Mouse (Mus musculus) hindlimb bud, embryonic 11.5 days (tissue): Measurements from ENCODE around the gene Iba57.

Experiments used
- DNase-seq: peaks from one replicate; pipeline ENCODE4 v3.0.0-alpha.2; 2012; ENCODE audit warnings: low read depth, low spot score; ENCODE audit errors: extremely low spot score

The Iba57 gene

GRCm38 (mm10) chr11:59174189-59174838 is 10.8 kb upstream of the Iba57 start:
- DNase-seq, result no peak

- DNase-seq, result no peak
These were observed 7.0 kb upstream of the Iba57 start for GRCm38 (mm10) chr11:59170549-59170948.

DNA sequence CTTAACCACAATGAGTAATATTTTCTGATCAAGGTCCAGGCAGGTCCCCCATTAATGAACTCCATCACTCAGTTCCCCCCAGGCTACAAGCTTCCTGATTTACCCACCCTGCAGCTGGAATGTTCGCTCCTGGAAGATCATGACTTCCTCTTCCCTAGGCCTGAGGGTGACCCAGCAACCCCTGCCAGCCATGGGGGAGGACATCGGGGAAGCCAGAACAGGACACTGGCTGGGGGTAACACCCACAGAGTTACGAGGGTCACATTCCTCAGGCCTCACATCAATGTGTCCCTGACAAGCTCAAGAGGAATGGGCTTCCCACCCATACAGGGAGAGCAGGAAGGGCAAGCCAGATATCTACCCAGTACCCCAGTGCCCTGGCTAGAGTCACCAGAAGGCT is 6.3 kb upstream of the Iba57 start:
- DNase-seq, result no peak

DNA sequence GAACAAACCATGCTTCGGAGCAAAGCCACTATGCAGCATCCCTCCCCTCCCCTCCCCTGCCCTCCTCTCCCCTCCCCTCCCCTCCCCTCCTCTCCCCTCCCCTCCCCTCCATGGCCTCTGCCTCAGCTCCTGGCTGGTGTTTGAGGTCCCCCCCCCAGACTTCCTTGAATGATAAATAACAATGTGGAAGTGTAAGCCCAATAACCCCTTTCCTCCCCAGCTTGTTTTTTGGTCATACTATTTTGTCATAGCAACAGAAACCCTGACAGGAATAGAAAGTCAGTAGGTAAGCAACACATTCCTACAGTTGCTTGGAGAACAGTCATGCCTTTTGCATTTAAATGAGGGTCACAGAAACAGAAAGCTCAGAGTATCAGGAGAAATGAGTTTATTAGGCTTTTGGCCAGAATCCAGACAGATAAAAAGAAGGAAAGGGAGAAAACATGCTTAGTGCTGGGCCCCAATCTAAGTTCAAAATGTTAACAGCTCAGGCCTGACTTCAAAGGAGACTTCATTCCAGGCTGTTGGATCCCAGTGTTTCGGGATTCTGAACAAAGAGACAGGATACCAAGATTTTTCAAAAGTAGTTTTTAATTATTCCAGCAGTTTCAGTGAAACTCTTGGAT is 2.2 kb upstream of the Iba57 start:
- DNase-seq, result no peak

GRCm38 (mm10) chr11:59164384-59164783 is 845 bp upstream of the Iba57 start:
- DNase-seq, result no peak

GRCm38 (mm10) chr11:59162443-59163254 is 890 bp downstream of the Iba57 start:
- no peak for DNase-seq

GRCm38 (mm10) chr11:59161398-59161797 is 2.1 kb downstream of the Iba57 start:
- no peak for DNase-seq

- DNase-seq, result no peak
These were observed 4.0 kb downstream of the Iba57 start for GRCm38 (mm10) chr11:59159558-59159957.

- no peak for DNase-seq
These were observed 4.4 kb downstream of the Iba57 start for GRCm38 (mm10) chr11:59159099-59159498.

GRCm38 (mm10) chr11:59155900-59156299 is 7.6 kb downstream of the Iba57 start:
- DNase-seq, result no peak

DNA sequence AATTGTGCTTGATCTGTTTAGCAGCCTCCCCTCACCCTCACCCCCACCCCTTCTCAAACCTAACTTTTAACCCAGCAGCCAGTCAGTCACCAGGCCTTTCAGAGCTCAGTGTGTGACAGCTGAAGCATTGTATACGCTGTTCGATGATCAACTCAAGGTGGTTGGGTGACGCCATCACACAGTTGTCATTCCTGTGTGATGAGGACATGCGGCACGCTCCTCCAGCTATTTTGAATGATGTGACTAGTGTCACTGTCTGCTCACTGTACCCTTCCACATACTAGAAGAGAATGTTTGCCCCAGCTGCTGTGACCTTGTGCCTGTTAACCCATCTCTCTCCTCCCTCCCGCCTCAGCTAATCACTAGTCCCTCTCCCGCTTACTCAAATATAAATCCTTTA is 9.3 kb downstream of the Iba57 start:
- no peak for DNase-seq

DNA sequence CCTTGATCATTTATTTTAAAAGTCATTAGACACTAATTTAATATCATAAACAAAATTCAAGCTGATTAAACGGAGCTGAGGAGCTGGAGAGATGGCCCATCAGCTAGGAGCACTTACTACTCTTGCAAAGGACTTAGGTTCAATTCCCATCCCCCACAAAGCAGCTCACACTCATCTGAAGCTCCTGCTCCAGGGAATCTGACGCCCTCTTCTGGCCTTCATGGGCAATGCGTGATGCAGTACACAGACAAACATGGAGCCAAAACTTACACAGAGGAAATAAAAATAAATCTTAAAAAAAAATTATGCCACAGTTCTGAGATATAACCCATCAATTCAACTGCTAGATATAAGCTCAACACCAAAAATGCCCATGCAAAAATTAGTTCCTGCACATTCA is 11.8 kb downstream of the Iba57 start:
- no peak for DNase-seq

GRCm38 (mm10) chr11:59149302-59149701 is 14.2 kb downstream of the Iba57 start:
- DNase-seq, result no peak

DNA sequence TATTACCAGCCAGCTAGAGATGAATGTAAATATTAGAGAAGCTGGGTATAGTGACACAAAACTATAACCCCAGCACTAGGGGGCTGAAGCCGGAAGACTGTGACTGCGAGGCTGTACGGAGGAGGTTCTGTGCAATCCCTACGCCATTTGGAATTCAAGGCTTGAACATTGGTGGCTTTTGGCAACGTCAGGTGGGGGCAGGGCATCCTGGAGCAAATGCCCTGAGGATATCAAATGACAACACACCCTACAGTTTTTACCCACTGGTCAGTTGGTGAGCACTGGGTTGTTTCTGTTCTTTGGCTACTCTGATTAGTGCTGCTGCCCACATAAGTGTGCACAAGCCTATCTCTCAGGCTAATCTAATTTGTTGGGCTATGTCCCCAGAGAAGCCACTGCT is 20.6 kb downstream of the Iba57 start:
- DNase-seq, result no peak

GRCm38 (mm10) chr11:59141772-59142370 is 21.7 kb downstream of the Iba57 start:
- DNase-seq, result no peak

- DNase-seq, result no peak
These were observed 24.7 kb downstream of the Iba57 start for GRCm38 (mm10) chr11:59138537-59139486.

- DNase-seq, result no peak
These were observed 26.4 kb downstream of the Iba57 start for GRCm38 (mm10) chr11:59136994-59137706.

- DNase-seq, result no peak
These were observed 27.6 kb downstream of the Iba57 start, which contains the start of gene Obscn for GRCm38 (mm10) chr11:59135904-59136452. TSS of gene Obscn (minus strand) at chr11:59136402.

- DNase-seq, result no peak
These were observed 28.3 kb downstream of the Iba57 start for GRCm38 (mm10) chr11:59135051-59135820.
